Mouse (Mus musculus) embryonic facial prominence, embryonic 11.5 days (tissue): Measurements from ENCODE around the gene Rnf222. TPM values are rescaled to one million over a fixed set of nuclear protein-coding genes. Genes with fewer than 3 reads are reported as not detected.

ENCODE experiments used
- ATAC-seq: fragments of 200-750 bp; cut with Nextera tagmentation; replicated peaks from 2 replicates; pipeline ENCODE4 v1.8.0; 2017; ENCODE audit warnings: low read depth; ENCODE audit not compliant: insufficient number of reproducible peaks, low FRiP score, low TSS enrichment
- DNase-seq: peaks from one replicate; pipeline ENCODE4 v3.0.0-alpha.2; 2015; ENCODE audit warnings: low spot score
- H3K27ac ChIP-seq: fragments of 300-500 bp; sonication (generic); replicated peaks from 2 replicates; pipeline ENCODE4 v1.5.1; 2014; ENCODE audit warnings: mild to moderate bottlenecking, low read depth, low read length, control low read depth
- H3K27me3 ChIP-seq: fragments of 300-500 bp; sonication (generic); 2 replicates; pipeline ENCODE4 v1.6.1; 2014; ENCODE audit warnings: mild to moderate bottlenecking, low read length, moderate library complexity, mixed read lengths; ENCODE audit not compliant: control insufficient read depth, insufficient read depth
- H3K36me3 ChIP-seq: fragments of 300-500 bp; sonication (generic); replicated peaks from 2 replicates; pipeline ENCODE4 v1.6.1; 2014; ENCODE audit warnings: low read depth, mild to moderate bottlenecking, low read length, moderate library complexity, mixed read lengths; ENCODE audit not compliant: control insufficient read depth, insufficient read depth
- H3K4me1 ChIP-seq: fragments of 300-500 bp; sonication (generic); 2 replicates; pipeline ENCODE4 v1.6.1; 2014; ENCODE audit warnings: low read length, mixed read lengths; ENCODE audit not compliant: control insufficient read depth, insufficient read depth
- H3K4me2 ChIP-seq: fragments of 300-500 bp; sonication (generic); 2 replicates; pipeline ENCODE4 v1.6.1; 2014; ENCODE audit warnings: low read depth, mild to moderate bottlenecking, control low read depth, low read length, moderate library complexity
- H3K4me3 ChIP-seq: fragments of 300-500 bp; sonication (generic); 2 replicates; pipeline ENCODE4 v1.5.1; 2014; ENCODE audit warnings: low read depth, low read length, control low read depth
- H3K9ac ChIP-seq: fragments of 300-500 bp; sonication (generic); replicated peaks from 2 replicates; pipeline ENCODE4 v1.6.1; 2014; ENCODE audit warnings: mild to moderate bottlenecking, control low read depth, low read length
- H3K9me3 ChIP-seq: fragments of 300-500 bp; sonication (generic); replicated peaks from 2 replicates; pipeline ENCODE4 v1.6.1; 2016; ENCODE audit warnings: mild to moderate bottlenecking, low read length, inconsistent platforms, mixed read lengths; ENCODE audit not compliant: control insufficient read depth
- WGBS: fragments of 180-500 bp; shearing (Covaris S2); extraction: QIAGEN DNeasy Blood & Tissue Kit; methylation state at CpG from one replicate; pipeline ENCODE4 v1.1.7; 2014; 5-methylcytosine and 5-hydroxymethylcytosine counted together
- polyA plus RNA-seq: library from polyadenylated mRNA; unstranded; fragments of >200 nt; fragmentation: Nextera tagmentation; extraction: Ambion mirVana; gene quantifications from 2 replicates; pipeline ENCODE4 v1.2.1, GENCODE M21; 2014

Rnf222 gene
- polyA plus RNA-seq, 1 experiment from 2014 or later, result 0.11 TPM

GRCm38 (mm10) chr11:68905665-68906460, 17.5 kb downstream of the Rnf222 start:
- 90% methylated on average over 9 of the region's 9 CpGs for WGBS
- ATAC-seq (no peak), DNase-seq (no peak)
- Histone ChIP-seq H3K4me1 (no peaks in the 10 kb centered on the region), H3K36me3 (peaks cover 12% of the 10 kb centered on the region), H3K9me3 (no peaks in the 10 kb centered on the region), H3K27me3 (no peaks in the 10 kb centered on the region), H3K4me2 (no peak overlapping the region), H3K9ac (no peak overlapping the region), H3K4me3 (no peak overlapping the region), H3K27ac (no peak overlapping the region)

- Histone ChIP-seq H3K9ac (no peak overlapping the region), H3K4me3 (no peak overlapping the region), H3K36me3 (peaks cover 12% of the 10 kb centered on the region), H3K27me3 (no peaks in the 10 kb centered on the region), H3K27ac (no peak overlapping the region), H3K9me3 (no peaks in the 10 kb centered on the region), H3K4me2 (no peak overlapping the region), H3K4me1 (no peaks in the 10 kb centered on the region)
- no peak for ATAC-seq
- DNase-seq, result no peak
- WGBS, result 91% methylated on average over 4 of the region's 4 CpGs
Observed at GRCm38 (mm10) chr11:68906461-68906790, 18.1 kb downstream of the Rnf222 start.

GRCm38 (mm10) chr11:68907251-68907650, 18.9 kb downstream of the Rnf222 start:
- Histone ChIP-seq H3K4me3 (no peak overlapping the region), H3K9ac (no peak overlapping the region), H3K27ac (no peak overlapping the region), H3K36me3 (peaks cover 12% of the 10 kb centered on the region), H3K27me3 (no peaks in the 10 kb centered on the region), H3K4me1 (no peaks in the 10 kb centered on the region), H3K4me2 (no peak overlapping the region), H3K9me3 (no peaks in the 10 kb centered on the region)
- ATAC-seq (no peak), DNase-seq (no peak)
- 77% methylated on average over 3 of the region's 3 CpGs for WGBS

- peaks cover 8% of the 10 kb centered on the region for H3K36me3 ChIP-seq
- H3K27me3 ChIP-seq, result no peaks in the 10 kb centered on the region
- H3K4me3 ChIP-seq, result no peak overlapping the region
- 45% methylated on average over 7 of the region's 7 CpGs for WGBS
- no peak overlapping the region for H3K27ac ChIP-seq
- no peaks in the 10 kb centered on the region for H3K4me1 ChIP-seq
- DNase-seq (no peak), ATAC-seq (no peak)
- H3K4me2 ChIP-seq, result no peak overlapping the region
- H3K9ac ChIP-seq, result no peak overlapping the region; the same call in 1 of the 2 replicates
- no peaks in the 10 kb centered on the region for H3K9me3 ChIP-seq
Observed at GRCm38 (mm10) chr11:68908846-68909503, 20.6 kb downstream of the Rnf222 start.

GRCm38 (mm10) chr11:68911531-68912177, 23.3 kb downstream of the Rnf222 start:
- no peaks in the 10 kb centered on the region for H3K27me3 ChIP-seq
- DNase-seq (no peak), ATAC-seq (no peak)
- H3K4me2 ChIP-seq, result no peak overlapping the region
- H3K4me3 ChIP-seq, result no peak overlapping the region
- no peaks in the 10 kb centered on the region for H3K9me3 ChIP-seq
- 52% methylated on average over 14 of the region's 14 CpGs for WGBS
- no peak overlapping the region for H3K9ac ChIP-seq
- H3K27ac ChIP-seq, result no peak overlapping the region
- H3K36me3 ChIP-seq, result no peaks in the 10 kb centered on the region; the same call in 1 of the 2 replicates
- H3K4me1 ChIP-seq, result no peaks in the 10 kb centered on the region

GRCm38 (mm10) chr11:68914566-68914965, 26.2 kb downstream of the Rnf222 start:
- Histone ChIP-seq H3K4me2 (no peak overlapping the region), H3K9me3 (no peaks in the 10 kb centered on the region), H3K27me3 (no peaks in the 10 kb centered on the region), H3K4me3 (no peak overlapping the region), H3K4me1 (no peaks in the 10 kb centered on the region), H3K27ac (no peak overlapping the region), H3K36me3 (no peaks in the 10 kb centered on the region), H3K9ac (no peak overlapping the region)
- DNase-seq (no peak), ATAC-seq (no peak)
- WGBS, result 97% methylated on average over 4 of the region's 4 CpGs

- WGBS, result 51% methylated on average over 3 of the region's 3 CpGs
- Histone ChIP-seq H3K4me1 (no peaks in the 10 kb centered on the region), H3K27me3 (no peaks in the 10 kb centered on the region), H3K27ac (no peak overlapping the region), H3K4me2 (no peak overlapping the region), H3K9ac (no peak overlapping the region), H3K4me3 (no peak overlapping the region), H3K36me3 (no peaks in the 10 kb centered on the region), H3K9me3 (no peaks in the 10 kb centered on the region)
- no peak for DNase-seq
- ATAC-seq, result no peak
Observed at GRCm38 (mm10) chr11:68923191-68923590, 34.8 kb downstream of the Rnf222 start.

- Histone ChIP-seq H3K9me3 (no peaks in the 10 kb centered on the region), H3K4me3 (no peak overlapping the region), H3K4me1 (no peaks in the 10 kb centered on the region), H3K9ac (no peak overlapping the region), H3K4me2 (no peak overlapping the region), H3K36me3 (no peaks in the 10 kb centered on the region), H3K27me3 (no peaks in the 10 kb centered on the region), H3K27ac (no peak overlapping the region)
- ATAC-seq (no peak), DNase-seq (no peak)
- 85% methylated on average over 2 of the region's 2 CpGs for WGBS
Observed at GRCm38 (mm10) chr11:68924749-68925148, 36.4 kb downstream of the Rnf222 start.
